Mouse (Mus musculus) myocyte (in vitro differentiated cells): ENCODE results near the gene Pacsin1. TPM values are rescaled to one million over a fixed set of nuclear protein-coding genes. Genes with fewer than 3 reads are reported as not detected.

ENCODE experiments used
- H3K27me3 ChIP-seq: one replicate; pipeline ENCODE4 v1.6.1; 2011; ENCODE audit not compliant: control insufficient read depth, insufficient read depth, insufficient read length
- H3K36me3 ChIP-seq: one replicate; pipeline ENCODE4 v1.6.1; 2011; ENCODE audit not compliant: control insufficient read depth, insufficient read depth
- H3K4me2 ChIP-seq: one replicate; pipeline ENCODE4 v1.6.1; 2011; ENCODE audit warnings: low read depth, control low read depth
- H3K4me3 ChIP-seq: one replicate; pipeline ENCODE4 v1.5.1; 2011; ENCODE audit warnings: mild to moderate bottlenecking, control low read depth, moderate library complexity
- H3K79me2 ChIP-seq: one replicate; pipeline ENCODE4 v1.6.1; 2011; ENCODE audit not compliant: control insufficient read depth, insufficient read depth
- H3ac ChIP-seq: one replicate; pipeline ENCODE4 v1.6.1; 2011; ENCODE audit not compliant: control insufficient read depth, insufficient read length
- CEBPB ChIP-seq: IDR thresholded peaks from 2 replicates; pipeline ENCODE4 v1.6.1; 2011; ENCODE audit warnings: mild to moderate bottlenecking, moderate library complexity; ENCODE audit not compliant: poor library complexity, insufficient read depth, severe bottlenecking
- E2F4 ChIP-seq: IDR thresholded peaks from one replicate; pipeline ENCODE4 v1.6.1; 2011; ENCODE audit warnings: mild to moderate bottlenecking, control low read depth, moderate library complexity; ENCODE audit not compliant: insufficient read depth
- MAX ChIP-seq: IDR thresholded peaks from one replicate; pipeline ENCODE4 v1.6.1; 2011; ENCODE audit warnings: low read depth, mild to moderate bottlenecking, control low read depth
- MYOD1 ChIP-seq, 3 experiments: IDR thresholded peaks; one replicate each; pipeline ENCODE4 v1.6.1; 2011; ENCODE audit warnings: control low read depth in 2 of 3, low read depth in 2 of 3, mild to moderate bottlenecking in 2 of 3, moderate library complexity in 1 of 3; ENCODE audit not compliant: insufficient read length in 2 of 3, control insufficient read depth in 1 of 3
- MYOG ChIP-seq, 3 experiments: IDR thresholded peaks; one replicate each; pipeline ENCODE4 v1.6.1; 2011; ENCODE audit warnings: control low read depth in 2 of 3, low read depth in 2 of 3, mild to moderate bottlenecking in 2 of 3; ENCODE audit not compliant: insufficient read length in 2 of 3, control insufficient read depth in 1 of 3, insufficient read depth in 1 of 3
- POLR2A ChIP-seq: IDR thresholded peaks from one replicate; pipeline ENCODE4 v1.6.1; 2011; ENCODE audit warnings: low read depth, mild to moderate bottlenecking, control low read depth, moderate library complexity; ENCODE audit not compliant: insufficient read length
- POLR2AphosphoS2 ChIP-seq: IDR thresholded peaks from one replicate; pipeline ENCODE4 v1.6.1; 2011; ENCODE audit warnings: low read depth, control low read depth; ENCODE audit not compliant: insufficient read length
- REST ChIP-seq: IDR thresholded peaks from one replicate; pipeline ENCODE4 v1.6.1; 2011; ENCODE audit warnings: mild to moderate bottlenecking, control low read depth, moderate library complexity; ENCODE audit not compliant: insufficient read depth, insufficient read length
- SRF ChIP-seq: IDR thresholded peaks from one replicate; pipeline ENCODE4 v1.6.1; 2011; ENCODE audit warnings: low read depth; ENCODE audit not compliant: control insufficient read depth, insufficient read length
- TCF12 ChIP-seq: IDR thresholded peaks from one replicate; pipeline ENCODE4 v1.6.1; 2011; ENCODE audit warnings: mild to moderate bottlenecking, control low read depth; ENCODE audit not compliant: poor library complexity, insufficient read depth, severe bottlenecking
- TCF3 ChIP-seq: IDR thresholded peaks from one replicate; pipeline ENCODE4 v1.6.1; 2011; ENCODE audit warnings: low read depth, control low read depth; ENCODE audit not compliant: insufficient read length
- USF1 ChIP-seq: IDR thresholded peaks from one replicate; pipeline ENCODE4 v1.6.1; 2011; ENCODE audit warnings: low read depth, mild to moderate bottlenecking, control low read depth, moderate library complexity
- polyA plus RNA-seq: library from polyadenylated mRNA; unstranded; fragments of >200 nt; fragmentation: generic; extraction: Trizol; gene quantifications from one replicate; pipeline ENCODE4 v1.2.1, GENCODE M21; 2012; ENCODE audit warnings: missing spikeins

Pacsin1 gene
- 3.0 TPM for polyA plus RNA-seq

GRCm38 (mm10) chr17:27655089-27656010, at the start of gene Pacsin1:
TSS of gene Pacsin1 (plus strand) at chr17:27655509.
- H3K27me3 ChIP-seq: peaks cover 17% of the 10 kb centered on the region
- H3K36me3 ChIP-seq: no peaks in the 10 kb centered on the region
- H3K4me3 ChIP-seq: no peak within 1 kb of the TSS
- H3K4me2 ChIP-seq: peak within 1 kb of the TSS; percentile 38
- H3K79me2 ChIP-seq: no peaks in the 10 kb centered on the region
- H3ac ChIP-seq: no peak within 1 kb of the TSS
- TF ChIP-seq MYOD1 (IDR thresholded peaks at IDR 0.05; ENCODE audit: control insufficient read depth in 1 of 3, insufficient read length in 2 of 3, low read depth in 2 of 3) (peak in 1 of 3 experiments; percentile 20), TCF12 (no peak), TCF3 (no peak), REST (no peak), POLR2A (no peak), E2F4 (no peak), MYOG (IDR thresholded peaks at IDR 0.05; ENCODE audit: control insufficient read depth in 1 of 3, insufficient read depth in 1 of 3, insufficient read length in 2 of 3, low read depth in 2 of 3) (no peak)

GRCm38 (mm10) chr17:27609576-27609975, 45.7 kb upstream of the Pacsin1 start:
- TF ChIP-seq E2F4: no peak
- no peak overlapping the region for H3K4me3 ChIP-seq
- H3K36me3 ChIP-seq: no peaks in the 10 kb centered on the region
- peaks cover 94% of the 10 kb centered on the region for H3K79me2 ChIP-seq
- no peak overlapping the region for H3K4me2 ChIP-seq
- no peaks in the 10 kb centered on the region for H3K27me3 ChIP-seq
- no peak overlapping the region for H3ac ChIP-seq

- Histone ChIP-seq H3ac (no peak overlapping the region), H3K4me2 (no peak overlapping the region), H3K36me3 (no peaks in the 10 kb centered on the region), H3K27me3 (no peaks in the 10 kb centered on the region), H3K79me2 (peaks cover 100% of the 10 kb centered on the region), H3K4me3 (no peak overlapping the region)
- TF ChIP-seq CEBPB (no peak), E2F4 (no peak), MYOG (IDR thresholded peaks at IDR 0.05; ENCODE audit: control insufficient read depth in 1 of 3, insufficient read depth in 1 of 3, insufficient read length in 2 of 3, low read depth in 2 of 3) (no peak), MYOD1 (IDR thresholded peaks at IDR 0.05; ENCODE audit: control insufficient read depth in 1 of 3, insufficient read length in 2 of 3, low read depth in 2 of 3) (no peak), POLR2AphosphoS2 (no peak), SRF (no peak), TCF3 (no peak)
Observed at GRCm38 (mm10) chr17:27610679-27611518, 44.4 kb upstream of the Pacsin1 start.

GRCm38 (mm10) chr17:27611519-27611884, 43.8 kb upstream of the Pacsin1 start:
- Histone ChIP-seq H3K79me2 (peaks cover 100% of the 10 kb centered on the region), H3K4me3 (no peak overlapping the region), H3K4me2 (no peak overlapping the region), H3K36me3 (no peaks in the 10 kb centered on the region), H3K27me3 (no peaks in the 10 kb centered on the region), H3ac (no peak overlapping the region)
- TF ChIP-seq POLR2A: no peak

- Histone ChIP-seq H3K36me3 (no peaks in the 10 kb centered on the region), H3K79me2 (peaks cover 100% of the 10 kb centered on the region), H3K4me2 (no peak overlapping the region), H3K27me3 (no peaks in the 10 kb centered on the region), H3K4me3 (no peak overlapping the region), H3ac (no peak overlapping the region)
- TF ChIP-seq MYOG (IDR thresholded peaks at IDR 0.05; ENCODE audit: control insufficient read depth in 1 of 3, insufficient read depth in 1 of 3, insufficient read length in 2 of 3, low read depth in 2 of 3) (no peak), E2F4 (no peak), POLR2AphosphoS2 (no peak), REST (no peak), USF1 (no peak), MAX (no peak), CEBPB (no peak), MYOD1 (IDR thresholded peaks at IDR 0.05; ENCODE audit: control insufficient read depth in 1 of 3, insufficient read length in 2 of 3, low read depth in 2 of 3) (no peak), TCF12 (no peak), POLR2A (no peak), TCF3 (no peak), SRF (no peak)
Observed at GRCm38 (mm10) chr17:27611994-27612393, 43.3 kb upstream of the Pacsin1 start.
